Mouse (Mus musculus) ES-Bruce4 (cell line): ENCODE measurements around the gene Golim4. TPM values are rescaled to one million over a fixed set of nuclear protein-coding genes. Genes with fewer than 3 reads are reported as not detected.
"Not testable (repeated sequence)": the region's sequence is repeated elsewhere in the genome, so short reads cannot be mapped to it uniquely, and the experiment has no call there.

Source experiments
- H3K27ac ChIP-seq: 2 replicates; pipeline ENCODE4 v1.5.1; 2012; ENCODE audit warnings: low read length, inconsistent platforms; ENCODE audit not compliant: insufficient read depth
- H3K27me3 ChIP-seq: 2 replicates; pipeline ENCODE4 v1.6.1; 2012; ENCODE audit warnings: mild to moderate bottlenecking, low read length, inconsistent platforms; ENCODE audit not compliant: control insufficient read depth, poor library complexity, insufficient read depth, severe bottlenecking
- H3K36me3 ChIP-seq: 2 replicates; pipeline ENCODE4 v1.6.1; 2012; ENCODE audit warnings: inconsistent platforms, mild to moderate bottlenecking, low read length, moderate library complexity; ENCODE audit not compliant: control insufficient read depth, poor library complexity, insufficient read depth, severe bottlenecking
- H3K4me1 ChIP-seq: one replicate; pipeline ENCODE4 v1.8.1; 2011; ENCODE audit warnings: low read length; ENCODE audit not compliant: control insufficient read depth, insufficient read depth
- H3K4me3 ChIP-seq: 2 replicates; pipeline ENCODE4 v1.5.1; 2011; ENCODE audit warnings: low read depth, mild to moderate bottlenecking, low read length
- H3K9ac ChIP-seq: 2 replicates; pipeline ENCODE4 v1.6.1; 2012; ENCODE audit warnings: low read depth, mild to moderate bottlenecking, inconsistent platforms; ENCODE audit not compliant: poor library complexity, severe bottlenecking
- H3K9me3 ChIP-seq: replicated peaks from 2 replicates; pipeline ENCODE4 v1.6.1; 2012; ENCODE audit warnings: mild to moderate bottlenecking, low read length, inconsistent platforms; ENCODE audit not compliant: control insufficient read depth, poor library complexity, insufficient read depth, severe bottlenecking
- CTCF ChIP-seq: IDR thresholded peaks from one replicate; pipeline ENCODE4 v1.8.1; 2011; ENCODE audit warnings: low read depth, low read length
- EP300 ChIP-seq: IDR thresholded peaks from 2 replicates; pipeline ENCODE4 v1.6.1; 2011; ENCODE audit warnings: low read depth, low read length; ENCODE audit not compliant: insufficient read depth
- POLR2A ChIP-seq: IDR thresholded peaks from one replicate; pipeline ENCODE4 v1.8.1; 2011; ENCODE audit warnings: low read length; ENCODE audit not compliant: insufficient read depth
- polyA plus RNA-seq: library from polyadenylated mRNA; stranded (reverse); fragments of >200 nt; gene quantifications from 2 replicates; pipeline ENCODE4 v1.2.4, GENCODE M21; 2011; ENCODE audit warnings: low read depth; ENCODE audit not compliant: missing spikeins, insufficient read depth, insufficient read length

Golim4 gene
- polyA plus RNA-seq, result 12.0 and 17.3 TPM in 2 replicates

- Histone ChIP-seq H3K27ac (no peak within 1 kb of the TSS), H3K27me3 (peaks cover 6% of the 10 kb centered on the region; the same call in 1 of the 2 replicates), H3K36me3 (no peaks in the 10 kb centered on the region), H3K9ac (peak within 1 kb of the TSS; percentile 55), H3K4me3 (peak within 1 kb of the TSS; percentile 85), H3K4me1 (no peaks in the 10 kb centered on the region), H3K9me3 (no peaks in the 10 kb centered on the region)
- TF ChIP-seq EP300, result no peak
- no peak for TF ChIP-seq POLR2A
- TF ChIP-seq CTCF, result no peak
These were observed at the start of gene Golim4 for GRCm38 (mm10) chr3:75956551-75957302. Gene Golim4, minus strand, starts transcription at chr3:75956949.

DNA sequence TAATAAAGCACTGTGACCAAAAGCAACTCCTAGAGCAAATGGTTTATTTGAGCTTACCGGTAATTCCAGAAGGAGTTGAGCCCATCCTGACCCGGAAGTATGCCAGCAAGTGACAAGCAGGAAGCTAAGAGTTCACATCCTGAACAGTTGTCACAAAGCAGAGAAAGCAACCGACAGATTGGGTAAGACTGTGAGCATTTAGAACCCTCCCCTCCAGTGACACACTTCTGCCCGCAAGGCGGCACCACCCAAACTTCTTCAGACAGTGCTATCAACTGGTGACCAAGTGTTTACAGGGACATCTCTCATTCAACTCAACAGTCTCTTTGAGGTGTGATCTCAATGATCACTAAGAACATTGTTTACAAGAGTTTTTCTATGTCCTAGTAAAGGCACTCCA is 48.9 kb upstream of the Golim4 start:
- Histone ChIP-seq H3K4me1 (no peaks in the 10 kb centered on the region), H3K9ac (no peak overlapping the region), H3K36me3 (no peaks in the 10 kb centered on the region), H3K9me3 (0 out of 2 replicates have a peak, but pooled peaks cover 4% of the 10 kb centered on the region), H3K27me3 (no peaks in the 10 kb centered on the region), H3K27ac (no peak overlapping the region), H3K4me3 (no peak overlapping the region)
- TF ChIP-seq POLR2A (no peak), CTCF (no peak), EP300 (no peak)

DNA sequence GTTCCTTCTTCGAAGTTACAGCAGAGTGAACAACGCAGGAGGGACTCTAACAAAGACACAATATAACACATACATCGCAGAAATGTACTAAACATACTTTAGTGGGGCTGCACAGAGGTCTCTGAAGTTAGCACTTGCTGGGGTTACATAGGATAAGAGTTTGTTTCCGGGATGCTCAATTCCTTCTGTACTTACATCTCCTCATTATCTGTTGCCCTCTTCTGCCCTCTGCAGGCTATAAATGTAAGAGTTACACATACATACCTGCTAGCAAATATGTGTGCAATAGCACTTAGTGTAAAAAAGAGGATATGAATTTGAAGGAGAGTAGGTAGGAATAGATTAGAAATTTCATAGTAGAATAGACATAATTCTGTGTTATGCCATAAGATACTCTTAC is 44.4 kb upstream of the Golim4 start:
- Histone ChIP-seq H3K4me3 (no peak overlapping the region), H3K27ac (no peak overlapping the region), H3K9ac (no peak overlapping the region), H3K9me3 (0 out of 2 replicates have a peak, but pooled peaks cover 4% of the 10 kb centered on the region), H3K36me3 (no peaks in the 10 kb centered on the region), H3K4me1 (no peaks in the 10 kb centered on the region), H3K27me3 (no peaks in the 10 kb centered on the region)
- no peak for TF ChIP-seq CTCF
- TF ChIP-seq EP300, result no peak
- TF ChIP-seq POLR2A, result no peak

DNA sequence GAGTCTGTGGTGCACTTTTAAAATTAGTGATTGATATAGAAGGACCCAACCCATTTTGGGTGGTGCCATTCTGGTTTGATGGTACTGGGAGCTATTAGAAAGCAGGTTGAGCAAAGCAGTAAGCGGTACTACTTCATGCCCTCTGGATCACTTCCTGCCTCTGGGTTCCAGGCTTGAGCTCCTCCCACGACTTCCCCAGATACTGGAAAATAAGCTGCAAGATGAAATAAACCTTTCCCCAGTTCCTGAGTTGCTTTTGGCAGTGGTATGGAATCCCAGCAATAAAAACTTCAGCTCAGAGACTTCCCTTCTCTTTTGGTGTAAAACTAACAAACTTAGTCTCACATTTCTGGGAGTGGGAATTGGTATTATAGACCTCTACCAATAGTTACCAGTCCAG is 43.7 kb upstream of the Golim4 start:
- H3K9ac ChIP-seq, result no peak overlapping the region

DNA sequence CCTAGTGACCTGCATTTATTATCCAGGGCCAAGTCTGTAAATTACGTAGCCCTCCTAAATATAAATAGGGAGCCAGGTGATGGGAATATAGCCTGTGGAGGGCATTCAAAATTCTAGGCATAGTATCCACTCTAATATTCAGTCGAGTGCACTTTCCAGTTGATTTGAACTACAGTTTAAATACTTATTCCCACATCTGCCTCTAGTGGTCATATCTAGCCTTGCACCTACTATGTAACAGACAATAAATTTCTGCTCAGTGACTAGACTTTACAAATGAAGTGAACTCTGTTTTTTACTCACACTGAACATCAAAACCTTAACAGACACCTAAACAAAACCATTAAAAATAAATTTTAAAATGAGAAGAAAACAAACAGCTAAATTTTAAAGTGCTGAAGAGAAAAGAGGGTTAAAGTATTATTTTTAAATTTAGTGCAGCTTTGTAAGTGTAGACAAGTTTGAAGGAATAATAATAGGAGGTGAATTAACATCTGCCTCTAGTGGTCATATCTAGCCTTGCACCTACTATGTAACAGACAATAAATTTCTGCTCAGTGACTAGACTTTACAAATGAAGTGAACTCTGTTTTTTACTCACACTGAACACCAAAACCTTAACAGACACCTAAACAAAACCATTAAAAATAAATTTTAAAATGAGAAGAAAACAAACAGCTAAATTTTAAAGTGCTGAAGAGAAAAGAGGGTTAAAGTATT is 24.4 kb upstream of the Golim4 start:
- not testable (repeated sequence) for H3K9ac ChIP-seq, H3K27me3 ChIP-seq, H3K4me3 ChIP-seq, H3K4me1 ChIP-seq, H3K9me3 ChIP-seq, H3K27ac ChIP-seq, H3K36me3 ChIP-seq

More for the DNA sequence above, 43.7 kb upstream of the Golim4 start:
- H3K4me3 ChIP-seq, result no peak overlapping the region
- H3K27ac ChIP-seq, result no peak overlapping the region
- no peak for TF ChIP-seq CTCF
- TF ChIP-seq EP300, result no peak
- no peak for TF ChIP-seq POLR2A
- H3K36me3 ChIP-seq, result no peaks in the 10 kb centered on the region
- no peaks in the 10 kb centered on the region for H3K27me3 ChIP-seq
- H3K4me1 ChIP-seq, result no peaks in the 10 kb centered on the region
- 0 out of 2 replicates have a peak, but pooled peaks cover 4% of the 10 kb centered on the region for H3K9me3 ChIP-seq

DNA sequence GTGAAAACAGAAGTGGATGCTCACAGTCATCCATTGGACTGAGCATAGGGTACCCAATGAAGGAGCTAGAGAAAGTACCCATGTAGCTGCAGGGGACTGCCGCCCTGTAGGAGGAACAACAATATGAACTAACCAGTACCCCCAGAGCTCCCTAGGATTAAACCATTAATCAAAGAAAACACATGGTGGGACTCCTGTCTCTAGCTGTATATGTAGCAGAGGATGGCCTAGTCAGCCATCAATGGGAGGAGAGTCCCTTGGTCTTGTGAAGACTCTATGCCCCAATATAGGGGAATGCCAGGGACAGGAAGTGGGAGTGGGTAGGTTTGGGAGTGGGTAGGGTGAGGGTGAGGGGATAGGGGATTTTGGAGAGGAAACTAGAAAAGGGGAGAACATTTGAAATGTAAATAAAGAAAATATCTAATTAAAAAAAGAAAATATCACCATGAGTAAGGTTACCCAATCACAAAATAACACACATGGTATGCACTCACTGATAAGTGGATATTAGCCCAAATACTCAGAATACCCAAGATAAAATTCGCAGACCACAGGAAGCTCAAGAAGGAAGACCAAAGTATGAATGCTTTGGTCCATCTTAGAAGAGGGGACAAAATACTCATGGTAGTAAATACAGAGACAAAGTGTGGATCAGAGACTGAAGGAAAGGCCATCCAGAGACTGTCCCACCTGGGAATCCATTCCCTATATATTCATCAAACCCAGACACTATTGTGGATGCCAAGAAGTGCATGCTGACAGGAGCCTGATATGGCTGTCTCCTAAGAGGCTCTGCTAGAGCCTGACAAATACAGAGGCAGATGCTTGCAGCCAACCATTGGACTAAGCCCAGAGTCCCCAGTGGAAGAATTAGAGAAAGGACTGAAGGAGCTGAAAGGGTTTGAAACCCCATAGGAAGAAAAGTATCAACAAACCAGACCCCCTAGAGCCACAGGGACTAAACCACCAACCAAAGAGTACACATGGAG is 6.3 kb upstream of the Golim4 start:
- not testable (repeated sequence) for H3K27me3 ChIP-seq, H3K4me3 ChIP-seq, H3K4me1 ChIP-seq, H3K27ac ChIP-seq, H3K36me3 ChIP-seq, H3K9me3 ChIP-seq, H3K9ac ChIP-seq
